Mouse (Mus musculus): ENCODE data around the gene Tmem252.

- TF ChIP-seq CTCF (conservative IDR thresholded peaks at IDR 0.05; ENCODE audit: low read length) = no peak
- TF ChIP-seq POU5F1 (IDR thresholded peaks at IDR 0.05; ENCODE audit: borderline replicate concordance, low read length) = no peak
- TF ChIP-seq NANOG (IDR thresholded peaks at IDR 0.05; ENCODE audit: borderline replicate concordance, low read length) = no peak
These were observed 44.2 kb downstream of the Tmem252 start for GRCm38 (mm10) chr19:24718021-24718420.
